14 mouse cellular contexts compared by ENCODE assay signal in genomic region chr6:40015711-40016460, GRCm38 (mm10).
DNase-seq lines count a peak whose midpoint lies in the region; ATAC-seq lines count a peak whose summit lies in the region.
"Had no signal": no experiment of that assay in that cellular context is flagged by ENCODE, and none has a peak within 500 bp of the region (broad histone marks: within the 10 kb centered on the region; RNA-seq: fewer than 3 reads in every experiment).

No protein-coding gene starts in this region.

- H3K9me3 ChIP-seq in neural tube, embryonic 12.5 days = no peaks in the 10 kb centered on the region
- no peaks in the 10 kb centered on the region for H3K9me3 ChIP-seq in forebrain, embryonic 12.5 days
- no peaks in the 10 kb centered on the region for H3K9me3 ChIP-seq in hindbrain, embryonic 16.5 days (ENCODE audit: control insufficient read depth, low read length)
- H3K9me3 ChIP-seq in neural tube, embryonic 15.5 days (replicated peaks) = no peaks in the 10 kb centered on the region
- H3K9me3 ChIP-seq: limb, embryonic 15.5 days had no signal

- peaks cover 17% of the 10 kb centered on the region for H3K4me1 ChIP-seq in neural tube, embryonic 12.5 days
- H3K4me1 ChIP-seq in forebrain, embryonic 12.5 days = peaks cover 28% of the 10 kb centered on the region
- peaks cover 17% of the 10 kb centered on the region for H3K4me1 ChIP-seq in hindbrain, embryonic 16.5 days (ENCODE audit: control insufficient read depth, insufficient read depth, low read depth, low read length)
- peaks cover 36% of the 10 kb centered on the region for H3K4me1 ChIP-seq in neural tube, embryonic 15.5 days
- H3K4me1 ChIP-seq: limb, embryonic 15.5 days had no signal

- H3K4me2 ChIP-seq in neural tube, embryonic 12.5 days (replicated peaks) = no peak overlapping the region
- no peak overlapping the region for H3K4me2 ChIP-seq in forebrain, embryonic 12.5 days
- H3K4me2 ChIP-seq in hindbrain, embryonic 16.5 days (ENCODE audit: low read length) = no peak overlapping the region
- H3K4me2 ChIP-seq in neural tube, embryonic 15.5 days = no peak overlapping the region
- H3K4me2 ChIP-seq: limb, embryonic 15.5 days had no signal

- no peak overlapping the region for H3K4me3 ChIP-seq in neural tube, embryonic 12.5 days
- no peak overlapping the region for H3K4me3 ChIP-seq in forebrain, embryonic 12.5 days (replicated peaks)
- H3K4me3 ChIP-seq in hindbrain, embryonic 16.5 days (ENCODE audit: low read length) = no peak overlapping the region
- no peak overlapping the region for H3K4me3 ChIP-seq in neural tube, embryonic 15.5 days (replicated peaks)
- H3K4me3 ChIP-seq: left cerebral cortex, adult 2 months; limb, embryonic 15.5 days had no signal

- H3K9ac ChIP-seq in neural tube, embryonic 12.5 days = no peak overlapping the region
- H3K9ac ChIP-seq in forebrain, embryonic 12.5 days = no peak overlapping the region
- no peak overlapping the region for H3K9ac ChIP-seq in hindbrain, embryonic 16.5 days (ENCODE audit: low read depth, low read length)
- H3K9ac ChIP-seq in neural tube, embryonic 15.5 days (replicated peaks) = no peak overlapping the region
- H3K9ac ChIP-seq: limb, embryonic 15.5 days had no signal

- no peak overlapping the region for H3K27ac ChIP-seq in neural tube, embryonic 12.5 days
- H3K27ac ChIP-seq in forebrain, embryonic 12.5 days = peak overlapping the region; percentile 67
- H3K27ac ChIP-seq in hindbrain, embryonic 16.5 days (ENCODE audit: low read depth, low read length) = no peak overlapping the region; the same call in 1 of the 2 replicates
- H3K27ac ChIP-seq in neural tube, embryonic 15.5 days (replicated peaks) = no peak overlapping the region
- H3K27ac ChIP-seq: limb, embryonic 15.5 days had no signal

- no peak for DNase-seq in neural tube, embryonic 10.5 days (ENCODE audit: extremely low spot score, low spot score)
- no peak for DNase-seq in layer of hippocampus, postnatal 25 days (ENCODE audit: extremely low spot score in 1 of 2, low spot score in 1 of 2)
- DNase-seq in thymus, postnatal 10 days (ENCODE audit: low spot score in 2 of 2) = no peak
- DNase-seq: adrenal gland, postnatal 10 days; cerebellum, adult 11 months; kidney, postnatal 14 days had no signal

- H3K36me3 ChIP-seq in neural tube, embryonic 12.5 days = no peaks in the 10 kb centered on the region
- no peaks in the 10 kb centered on the region for H3K36me3 ChIP-seq in forebrain, embryonic 12.5 days (replicated peaks)
- no peaks in the 10 kb centered on the region for H3K36me3 ChIP-seq in hindbrain, embryonic 16.5 days (ENCODE audit: control insufficient read depth, insufficient read depth, low read length)
- H3K36me3 ChIP-seq in neural tube, embryonic 15.5 days = no peaks in the 10 kb centered on the region
- H3K36me3 ChIP-seq: limb, embryonic 15.5 days had no signal

- WGBS in neural tube, embryonic 12.5 days = 38% methylated on average over 7 of the region's 7 CpGs
- WGBS in forebrain, embryonic 12.5 days = 19% methylated on average over 7 of the region's 7 CpGs
- WGBS in hindbrain, embryonic 16.5 days = 15% methylated on average over 7 of the region's 7 CpGs
- WGBS in neural tube, embryonic 15.5 days = 27% methylated on average over 7 of the region's 7 CpGs

- H3K27me3 ChIP-seq in neural tube, embryonic 12.5 days (replicated peaks) = no peaks in the 10 kb centered on the region
- H3K27me3 ChIP-seq in forebrain, embryonic 12.5 days = no peaks in the 10 kb centered on the region
- H3K27me3 ChIP-seq in hindbrain, embryonic 16.5 days (replicated peaks; ENCODE audit: control insufficient read depth, insufficient read depth, low read length) = no peaks in the 10 kb centered on the region
- no peaks in the 10 kb centered on the region for H3K27me3 ChIP-seq in neural tube, embryonic 15.5 days (replicated peaks)
- H3K27me3 ChIP-seq: limb, embryonic 15.5 days had no signal

- ATAC-seq in neural tube, embryonic 12.5 days (ENCODE audit: low FRiP score, low read depth) = 0 out of 2 replicates have a peak, but pooled peaks have one; percentile 8
- peak; percentile 66; the same call in 1 of the 2 replicates for ATAC-seq in forebrain, embryonic 12.5 days (ENCODE audit: low FRiP score)
- ATAC-seq in hindbrain, embryonic 16.5 days = peak; percentile 58
- ATAC-seq in neural tube, embryonic 15.5 days (ENCODE audit: low FRiP score) = peak; percentile 46
- ATAC-seq: CD4-positive, CD25-positive, alpha-beta regulatory T cell, adult 4 months; lung, postnatal 0 days had no signal

Comparison
In these comparisons a context has a peak if more than half of its experiments do, and no peak if none do; other contexts are left out.
1. ATAC-seq: peak in every context shown above with its lines; median percentile 66 in forebrain, embryonic 12.5 days; 58 in hindbrain, embryonic 16.5 days; 46 in neural tube, embryonic 15.5 days; 8 in neural tube, embryonic 12.5 days.